Mouse (Mus musculus): ENCODE results near the gene Grin2c.

Gene Grin2c

GRCm38 (mm10) chr11:115208126-115208525 lies 58.9 kb downstream of the Grin2c start:
- DNase-seq (ENCODE audit: low spot score in 2 of 2) = no peak

GRCm38 (mm10) chr11:115202756-115203155 lies 64.3 kb downstream of the Grin2c start:
- DNase-seq (ENCODE audit: low spot score in 2 of 2) = no peak

- peak; percentile 64 to 81 for DNase-seq (ENCODE audit: low spot score in 2 of 2)
Observed at GRCm38 (mm10) chr11:115202316-115202715, 64.7 kb downstream of the Grin2c start.

GRCm38 (mm10) chr11:115200520-115200919 lies 66.5 kb downstream of the Grin2c start:
- no peak for DNase-seq (ENCODE audit: low spot score in 2 of 2)

All from urinary bladder, postnatal 4 days (tissue).